In the genomic region with DNA sequence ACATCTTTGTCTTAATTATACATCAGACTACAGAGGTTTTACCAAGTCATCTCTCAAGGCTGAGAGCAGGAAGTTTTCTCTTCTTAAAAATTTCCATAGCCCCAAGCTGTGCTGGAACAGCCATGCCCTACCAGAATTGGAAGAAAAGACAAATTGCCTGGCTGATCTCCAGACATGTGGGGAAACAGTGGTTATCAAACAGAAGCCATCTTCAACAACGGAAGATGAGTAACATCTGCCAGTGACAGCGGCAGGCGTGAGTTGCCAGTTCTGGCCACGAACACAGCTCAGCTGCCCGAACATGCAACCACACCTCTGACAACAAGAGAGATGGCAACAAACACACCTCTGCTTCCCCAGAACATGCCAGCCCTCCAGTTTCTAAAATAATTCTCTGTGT, we compare ENCODE assay signal across 10 mouse cellular contexts. TPM values are rescaled to one million over a fixed set of nuclear protein-coding genes. Genes with fewer than 3 reads are reported as not detected.
DNase-seq lines count a peak whose midpoint lies in the region; ATAC-seq and TF ChIP-seq lines count a peak whose summit lies in the region.
"Had no signal": no experiment of that assay in that cellular context is flagged by ENCODE, and none has a peak within 500 bp of the region (broad histone marks: within the 10 kb centered on the region; RNA-seq: fewer than 3 reads in every experiment).

No protein-coding gene starts in this region.

- TF ChIP-seq CTCF in Patski (IDR thresholded peaks at IDR 0.05), result no peak

- H3K4me3 ChIP-seq in kidney, embryonic 14.5 days (ENCODE audit: low read length), result no peak overlapping the region
- no peak overlapping the region for H3K4me3 ChIP-seq in forebrain, embryonic 12.5 days (replicated peaks)
- no peak overlapping the region for H3K4me3 ChIP-seq in forebrain, embryonic 13.5 days
- H3K4me3 ChIP-seq: heart, embryonic 15.5 days; liver, embryonic 13.5 days had no signal

- in situ Hi-C loops in Patski (cut with MboI; ENCODE audit: low pct_unique_long_range_greater_than_20kb), result no loop called here

- no peaks in the 10 kb centered on the region for H3K9me3 ChIP-seq in kidney, embryonic 14.5 days (ENCODE audit: control insufficient read depth, low read length)
- H3K9me3 ChIP-seq in forebrain, embryonic 12.5 days, result no peaks in the 10 kb centered on the region
- no peaks in the 10 kb centered on the region for H3K9me3 ChIP-seq in forebrain, embryonic 13.5 days (replicated peaks)
- H3K9me3 ChIP-seq: heart, embryonic 15.5 days; liver, embryonic 13.5 days had no signal

- POLR2A ChIA-PET in Patski (lab: Charles Lee), result no interaction called here

- no peaks in the 10 kb centered on the region for H3K4me1 ChIP-seq in kidney, embryonic 14.5 days (ENCODE audit: control insufficient read depth, insufficient read depth, low read length)
- no peaks in the 10 kb centered on the region for H3K4me1 ChIP-seq in forebrain, embryonic 12.5 days
- H3K4me1 ChIP-seq in forebrain, embryonic 13.5 days, result no peaks in the 10 kb centered on the region
- H3K4me1 ChIP-seq: heart, embryonic 15.5 days; liver, embryonic 13.5 days had no signal

- no peak overlapping the region for H3K4me2 ChIP-seq in kidney, embryonic 14.5 days (replicated peaks; ENCODE audit: low read depth, low read length)
- no peak overlapping the region for H3K4me2 ChIP-seq in forebrain, embryonic 12.5 days
- H3K4me2 ChIP-seq in forebrain, embryonic 13.5 days, result no peak overlapping the region
- H3K4me2 ChIP-seq: heart, embryonic 15.5 days; liver, embryonic 13.5 days had no signal

- H3K9ac ChIP-seq in kidney, embryonic 14.5 days (ENCODE audit: low read depth, low read length), result no peak overlapping the region
- H3K9ac ChIP-seq in forebrain, embryonic 12.5 days, result no peak overlapping the region
- no peak overlapping the region for H3K9ac ChIP-seq in forebrain, embryonic 13.5 days
- H3K9ac ChIP-seq: heart, embryonic 15.5 days; liver, embryonic 13.5 days had no signal

- H3K27me3 ChIP-seq in kidney, embryonic 14.5 days (ENCODE audit: control insufficient read depth, insufficient read depth, low read length), result no peaks in the 10 kb centered on the region
- no peaks in the 10 kb centered on the region for H3K27me3 ChIP-seq in Patski
- H3K27me3 ChIP-seq in forebrain, embryonic 12.5 days, result no peaks in the 10 kb centered on the region
- H3K27me3 ChIP-seq in forebrain, embryonic 13.5 days, result no peaks in the 10 kb centered on the region
- H3K27me3 ChIP-seq: heart, embryonic 15.5 days; liver, embryonic 13.5 days had no signal

- DNase-seq in kidney, adult 11 months, result peak; percentile 22
- DNase-seq in Patski (ENCODE audit: low read depth, low spot score), result peak; percentile 25
- DNase-seq in gastrocnemius, postnatal 25 days, result peak; percentile 25
- DNase-seq in kidney, postnatal 4 days, result peak; percentile 25 to 40
- DNase-seq in natural killer cell, adult 2 months (ENCODE audit: low spot score in 2 of 2), result no peak
- DNase-seq: liver, embryonic 13.5 days had no signal

- CTCF ChIA-PET in Patski (lab: Charles Lee), result interaction anchor here (1.1 kb wide), 1 partner anchor 11 kb away, joined by 4 read pairs; no protein-coding TSS in a partner anchor

- no peak overlapping the region for H3K27ac ChIP-seq in kidney, embryonic 14.5 days (ENCODE audit: low read depth, low read length)
- no peak overlapping the region for H3K27ac ChIP-seq in forebrain, embryonic 12.5 days
- H3K27ac ChIP-seq in forebrain, embryonic 13.5 days, result no peak overlapping the region
- H3K27ac ChIP-seq: heart, embryonic 15.5 days; liver, embryonic 13.5 days had no signal

- WGBS in kidney, embryonic 14.5 days, result 81% methylated on average over 5 of the region's 5 CpGs
- WGBS in forebrain, embryonic 12.5 days, result 92% methylated on average over 5 of the region's 5 CpGs
- WGBS in forebrain, embryonic 13.5 days, result 96% methylated on average over 5 of the region's 5 CpGs

- no peak for ATAC-seq in kidney, embryonic 14.5 days (ENCODE audit: low FRiP score, low TSS enrichment)
- ATAC-seq in Patski, result no peak
- ATAC-seq in forebrain, embryonic 12.5 days (ENCODE audit: low FRiP score), result no peak
- no peak for ATAC-seq in forebrain, embryonic 13.5 days

- H3K36me3 ChIP-seq in kidney, embryonic 14.5 days (ENCODE audit: control insufficient read depth, insufficient read depth, low read length), result no peaks in the 10 kb centered on the region
- no peaks in the 10 kb centered on the region for H3K36me3 ChIP-seq in forebrain, embryonic 12.5 days (replicated peaks)
- no peaks in the 10 kb centered on the region for H3K36me3 ChIP-seq in forebrain, embryonic 13.5 days (ENCODE audit: poor library complexity, severe bottlenecking)
- H3K36me3 ChIP-seq: heart, embryonic 15.5 days; liver, embryonic 13.5 days had no signal

RNA-seq across cellular contexts. Expression of gene Thbs2, which starts 59.1 kb away (rescaled TPM):
- polyA plus RNA-seq in kidney, embryonic 14.5 days (2014; fragmentation: Nextera tagmentation; extraction: Ambion mirVana), result 3.9 and 6.9 TPM in 2 replicates
- polyA plus RNA-seq in Patski (2021), result 0.12 TPM
- total RNA-seq in gastrocnemius, postnatal 25 days (2021), result 10 to 100 TPM; 10.5 to 12.9 TPM
- 4.1 and 6.2 TPM in 2 replicates for polyA plus RNA-seq in forebrain, embryonic 12.5 days (2016; fragmentation: Nextera tagmentation; extraction: Ambion mirVana)
- polyA plus RNA-seq in forebrain, embryonic 13.5 days (2015; fragmentation: Nextera tagmentation; extraction: Ambion mirVana), result 0.22 and 0.37 TPM in 2 replicates

Comparison
In these comparisons a context has a peak if more than half of its experiments do, and no peak if none do; other contexts are left out.
1. DNase-seq: peak in kidney, adult 11 months (single experiment), Patski (single experiment), gastrocnemius, postnatal 25 days (single experiment) and kidney, postnatal 4 days (2 of 2); none in natural killer cell, adult 2 months (0 of 2).